Mouse (Mus musculus) spleen, postnatal 36 days (tissue): Measurements from ENCODE around the gene Podxl2.

ENCODE experiments used
- DNase-seq, 2 experiments: peaks; one replicate each; pipeline ENCODE4 v3.0.0; 2022; ENCODE audit warnings: low spot score in 2 of 2, mixed read lengths in 1 of 2

Gene Podxl2

DNA sequence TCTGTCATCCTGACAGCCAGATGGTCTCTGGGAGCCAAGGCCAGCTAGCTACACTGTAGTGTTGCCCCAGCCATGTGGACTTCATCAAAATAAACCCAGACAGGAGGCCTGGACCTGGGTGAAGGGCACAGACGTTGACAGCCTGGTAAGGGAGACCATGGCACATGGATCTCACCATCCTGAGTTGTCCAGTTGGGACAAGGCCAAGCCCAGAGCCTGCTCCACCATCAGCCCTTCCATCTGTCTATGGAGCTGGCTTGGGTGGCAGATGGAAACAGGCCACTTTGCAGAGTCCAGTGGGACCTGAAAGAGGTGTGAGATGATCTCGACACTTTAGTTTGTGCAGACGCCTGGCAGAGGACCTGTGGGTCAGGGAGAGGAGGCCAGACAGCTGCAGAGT lies 74.1 kb downstream of the Podxl2 start:
- DNase-seq: no peak

DNA sequence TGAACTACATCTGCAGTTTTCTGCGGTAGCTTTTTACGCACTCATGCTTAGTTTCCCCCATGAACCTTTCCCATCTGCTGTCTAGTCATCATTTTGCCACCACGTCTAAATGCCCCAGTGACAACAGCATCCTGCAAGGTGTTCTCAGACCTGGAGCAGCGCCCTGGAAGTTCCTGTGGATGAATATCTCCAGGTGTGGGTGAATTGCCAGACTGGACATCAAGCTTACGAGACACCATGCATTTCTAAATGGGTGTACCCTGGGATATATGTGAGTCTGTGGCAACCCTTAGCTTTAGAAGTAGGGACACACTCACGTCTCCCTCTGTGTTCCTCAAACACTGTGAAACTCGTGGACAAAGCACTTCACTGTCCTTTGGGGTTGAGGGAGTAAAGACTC lies 74.7 kb downstream of the Podxl2 start:
- no peak for DNase-seq

DNA sequence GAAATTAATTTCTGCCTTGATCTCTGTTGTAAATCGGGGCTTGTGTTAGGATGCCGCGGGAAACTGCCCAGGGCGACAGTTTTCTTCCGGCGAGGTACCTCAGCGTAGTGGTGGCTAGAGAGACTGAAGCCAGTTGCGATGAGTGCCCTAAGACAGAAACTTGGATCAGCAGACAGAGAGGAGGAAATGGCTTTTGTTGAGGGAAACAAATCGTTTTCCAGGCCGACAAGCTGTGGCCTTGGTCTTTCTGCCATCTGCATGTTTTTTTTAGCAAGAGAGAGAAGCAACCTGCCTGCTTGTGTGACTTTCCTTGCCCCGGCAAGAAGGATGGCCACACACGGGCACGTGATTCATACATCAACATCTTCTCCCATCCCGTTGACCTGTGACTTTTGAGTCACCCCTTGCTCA lies 80.3 kb downstream of the Podxl2 start:
- DNase-seq: no peak

DNA sequence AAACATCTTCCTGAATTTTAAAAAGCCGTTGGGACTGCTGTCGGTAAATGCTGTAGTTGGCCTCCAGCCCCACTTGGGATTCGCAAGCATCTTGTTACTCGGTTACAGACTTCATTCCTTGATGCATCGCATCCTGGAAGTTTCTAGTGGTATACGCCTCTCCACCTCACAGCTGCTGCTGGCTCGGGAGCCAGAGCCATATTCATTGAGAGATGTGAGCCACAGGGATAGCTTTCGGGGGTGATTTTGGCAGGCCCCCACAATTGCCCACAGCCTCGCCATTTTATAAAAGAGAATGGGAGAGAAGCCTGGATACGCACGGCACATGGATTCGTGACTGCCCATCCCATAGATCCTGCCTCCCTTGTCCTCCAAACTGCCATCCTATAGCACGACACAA lies 81.0 kb downstream of the Podxl2 start:
- DNase-seq: no peak

DNA sequence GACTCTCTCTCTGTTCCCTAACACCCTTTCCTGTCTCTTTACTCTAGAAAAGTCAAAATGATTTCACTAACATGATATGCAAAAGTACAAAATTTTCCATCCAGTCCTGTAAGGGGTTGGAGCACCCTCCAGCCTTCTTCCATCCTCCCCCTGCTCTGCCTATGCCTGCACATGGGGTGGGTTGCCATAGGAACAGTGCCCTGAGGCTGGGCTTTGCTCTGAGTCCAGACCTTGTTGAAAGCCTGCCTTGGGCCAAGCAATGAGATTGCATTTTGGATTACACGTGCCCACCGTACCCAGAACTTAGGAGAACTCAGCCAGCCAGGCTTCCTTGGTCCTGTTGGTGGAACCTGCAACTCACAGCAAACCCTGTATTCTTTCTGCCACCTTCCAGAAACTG lies 81.6 kb downstream of the Podxl2 start:
- DNase-seq: no peak
